Comparison of ENCODE assay signal across 12 mouse cellular contexts in the genomic region with DNA sequence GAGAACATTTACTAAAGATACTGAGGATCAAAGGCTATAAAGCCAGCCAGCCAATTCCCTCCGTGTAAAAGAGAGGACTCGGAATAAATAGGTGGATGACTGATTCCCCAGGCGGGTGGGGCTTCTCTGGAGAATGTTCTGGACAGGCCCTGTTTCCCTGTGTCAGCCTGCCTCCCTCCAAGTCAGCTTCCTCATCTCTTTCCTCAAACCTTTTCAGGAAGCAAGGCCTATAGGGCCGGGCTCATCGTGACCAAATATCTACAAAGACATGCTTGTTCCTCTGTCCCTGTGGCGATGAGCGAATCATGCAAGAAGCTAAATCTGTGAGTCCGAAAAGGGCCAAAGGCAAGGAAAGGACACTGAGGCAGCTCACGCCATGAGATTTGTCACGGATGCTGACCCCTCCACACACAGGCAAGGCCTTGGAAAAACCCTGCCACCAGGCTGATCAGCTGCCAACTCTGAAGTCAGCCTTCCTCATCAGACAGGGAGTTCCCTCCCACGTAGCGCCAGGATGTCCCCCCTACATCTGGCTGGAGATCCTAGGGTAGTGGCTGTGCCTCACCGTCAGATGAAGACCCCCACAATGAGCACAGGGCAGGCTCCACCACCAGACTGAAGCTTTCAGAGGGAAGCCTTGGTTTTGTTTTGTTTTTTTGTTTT. TPM values are rescaled to one million over a fixed set of nuclear protein-coding genes. Genes with fewer than 3 reads are reported as not detected.
DNase-seq lines count a peak whose midpoint lies in the region; ATAC-seq and TF ChIP-seq lines count a peak whose summit lies in the region.
"Had no signal": no experiment of that assay in that cellular context is flagged by ENCODE, and none has a peak within 500 bp of the region (broad histone marks: within the 10 kb centered on the region; RNA-seq: fewer than 3 reads in every experiment).

No protein-coding gene starts in this region.

- no peaks in the 10 kb centered on the region for H3K9me3 ChIP-seq in midbrain, embryonic 11.5 days (ENCODE audit: control insufficient read depth, low read length)
- no peaks in the 10 kb centered on the region for H3K9me3 ChIP-seq in midbrain, embryonic 15.5 days
- no peaks in the 10 kb centered on the region for H3K9me3 ChIP-seq in intestine, embryonic 16.5 days (ENCODE audit: control insufficient read depth, low read length)
- H3K9me3 ChIP-seq in stomach, postnatal 0 days (ENCODE audit: control insufficient read depth, low read length), result no peaks in the 10 kb centered on the region

- DNase-seq in heart, adult 11 months, result peak; percentile 98
- no peak for DNase-seq in heart, postnatal 14 days
- peak; percentile 85 for DNase-seq in midbrain, embryonic 11.5 days (ENCODE audit: low spot score, missing footprints)
- DNase-seq in stomach, postnatal 0 days (ENCODE audit: low spot score), result no peak
- no peak for DNase-seq in c-Kit-positive CD71-positive TER-119-positive erythroid progenitor cells, embryonic 14.5 days (ENCODE audit: low spot score)
- DNase-seq in layer of hippocampus, postnatal 25 days (ENCODE audit: extremely low spot score in 1 of 2, low spot score in 1 of 2), result no peak
- DNase-seq: cerebellum, postnatal 14 days; lung, postnatal 36 days had no signal

- 77% methylated on average over 13 of the region's 13 CpGs for WGBS in midbrain, embryonic 11.5 days
- WGBS in midbrain, embryonic 15.5 days, result 69% methylated on average over 13 of the region's 13 CpGs
- 67% methylated on average over 13 of the region's 13 CpGs for WGBS in intestine, embryonic 16.5 days
- WGBS in stomach, postnatal 0 days, result 52% methylated on average over 13 of the region's 13 CpGs

- TF ChIP-seq EP300 in stomach, postnatal 0 days (optimal IDR thresholded peaks at IDR 0.05), result no peak

- H3K4me2 ChIP-seq in midbrain, embryonic 11.5 days, result no peak overlapping the region
- H3K4me2 ChIP-seq in midbrain, embryonic 15.5 days, result no peak overlapping the region
- no peak overlapping the region for H3K4me2 ChIP-seq in intestine, embryonic 16.5 days (ENCODE audit: low read depth, low read length)
- H3K4me2 ChIP-seq in stomach, postnatal 0 days (replicated peaks; ENCODE audit: low read depth), result no peak overlapping the region

- H3K4me1 ChIP-seq in midbrain, embryonic 11.5 days (ENCODE audit: control insufficient read depth, insufficient read depth, low read length), result peaks cover 12% of the 10 kb centered on the region
- peaks cover 22% of the 10 kb centered on the region for H3K4me1 ChIP-seq in midbrain, embryonic 15.5 days
- peaks cover 35% of the 10 kb centered on the region for H3K4me1 ChIP-seq in intestine, embryonic 16.5 days (ENCODE audit: control insufficient read depth, insufficient read depth, low read length)
- H3K4me1 ChIP-seq in stomach, postnatal 0 days (replicated peaks; ENCODE audit: control insufficient read depth, insufficient read depth), result peaks cover 10% of the 10 kb centered on the region

- TF ChIP-seq CTCF in stomach, postnatal 0 days (IDR thresholded peaks at IDR 0.05; ENCODE audit: low read depth), result no peak

- no peak overlapping the region for H3K9ac ChIP-seq in midbrain, embryonic 11.5 days (ENCODE audit: low read length)
- H3K9ac ChIP-seq in midbrain, embryonic 15.5 days, result no peak overlapping the region
- H3K9ac ChIP-seq in intestine, embryonic 16.5 days (ENCODE audit: low read depth, low read length), result peak overlapping the region; percentile 3; the same call in 1 of the 2 replicates
- H3K9ac ChIP-seq in stomach, postnatal 0 days (ENCODE audit: low read length), result peak overlapping the region; percentile 43; the same call in 1 of the 2 replicates

- intact Hi-C loops in heart, postnatal 14 days (cut with DNase I), result no loop called here

- no peak overlapping the region for H3K4me3 ChIP-seq in midbrain, embryonic 11.5 days (ENCODE audit: low read depth, low read length)
- H3K4me3 ChIP-seq in midbrain, embryonic 15.5 days, result no peak overlapping the region
- no peak overlapping the region for H3K4me3 ChIP-seq in intestine, embryonic 16.5 days (ENCODE audit: low read length)
- no peak overlapping the region for H3K4me3 ChIP-seq in stomach, postnatal 0 days (ENCODE audit: low read depth, low read length)

- 0 out of 2 replicates have a peak, but pooled peaks cover 2% of the 10 kb centered on the region for H3K27me3 ChIP-seq in midbrain, embryonic 11.5 days (ENCODE audit: control insufficient read depth, insufficient read depth, low read length)
- H3K27me3 ChIP-seq in midbrain, embryonic 15.5 days (replicated peaks), result peaks cover 8% of the 10 kb centered on the region; the same call in 1 of the 2 replicates
- H3K27me3 ChIP-seq in intestine, embryonic 16.5 days (replicated peaks; ENCODE audit: control insufficient read depth, insufficient read depth, low read length), result no peaks in the 10 kb centered on the region
- no peaks in the 10 kb centered on the region for H3K27me3 ChIP-seq in stomach, postnatal 0 days (ENCODE audit: control insufficient read depth, insufficient read depth, low read length)

- no peak for ATAC-seq in midbrain, embryonic 11.5 days (ENCODE audit: low FRiP score)
- ATAC-seq in midbrain, embryonic 15.5 days (replicated peaks), result no peak
- ATAC-seq in intestine, embryonic 16.5 days, result no peak
- ATAC-seq in stomach, postnatal 0 days (ENCODE audit: low FRiP score, low TSS enrichment), result no peak

- H3K36me3 ChIP-seq in midbrain, embryonic 11.5 days (ENCODE audit: control insufficient read depth, insufficient read depth, low read length), result no peaks in the 10 kb centered on the region
- H3K36me3 ChIP-seq in midbrain, embryonic 15.5 days (replicated peaks), result no peaks in the 10 kb centered on the region
- H3K36me3 ChIP-seq in intestine, embryonic 16.5 days (ENCODE audit: control insufficient read depth, insufficient read depth, low read length), result no peaks in the 10 kb centered on the region
- H3K36me3 ChIP-seq in stomach, postnatal 0 days (ENCODE audit: control insufficient read depth, insufficient read depth, low read length), result no peaks in the 10 kb centered on the region

- H3K27ac ChIP-seq in midbrain, embryonic 11.5 days (ENCODE audit: low read depth, low read length), result no peak overlapping the region
- no peak overlapping the region for H3K27ac ChIP-seq in midbrain, embryonic 15.5 days
- peak overlapping the region; percentile 6 for H3K27ac ChIP-seq in intestine, embryonic 16.5 days (ENCODE audit: low read length)
- peak overlapping the region; percentile 82 for H3K27ac ChIP-seq in stomach, postnatal 0 days (replicated peaks)

RNA-seq across cellular contexts. Expression of a gene that starts 3.3 kb away (rescaled TPM):
- total RNA-seq in heart, postnatal 14 days (2021), result 100 to 1,000 TPM; 436 to 447 TPM
- 9.6 and 11.2 TPM in 2 replicates for polyA plus RNA-seq in midbrain, embryonic 11.5 days (2014; fragmentation: Nextera tagmentation; extraction: Ambion mirVana)
- polyA plus RNA-seq in midbrain, embryonic 15.5 days (2015; fragmentation: Nextera tagmentation; extraction: Ambion mirVana), result 4.0 and 4.1 TPM in 2 replicates
- polyA plus RNA-seq in intestine, embryonic 16.5 days (2015; fragmentation: Nextera tagmentation; extraction: Ambion mirVana), result 24.5 TPM in 2 replicates
- polyA plus RNA-seq in stomach, postnatal 0 days (2015; fragmentation: Nextera tagmentation; extraction: Ambion mirVana), result 16.0 and 18.8 TPM in 2 replicates
- 10 to 100 TPM in 1 of 2 experiments, 1 to 10 TPM in 1; 5.6 to 10.8 TPM for total RNA-seq in layer of hippocampus, postnatal 25 days (2021)
- total RNA-seq: hematopoietic stem cell, adult 5-6 weeks had no signal

RNA-seq across cellular contexts. Expression of a gene that starts 12.2 kb away (rescaled TPM):
- total RNA-seq in heart, postnatal 14 days (2021), result not detected
- polyA plus RNA-seq in midbrain, embryonic 11.5 days (2014; fragmentation: Nextera tagmentation; extraction: Ambion mirVana), result not detected in 2 replicates
- not detected in 2 replicates for polyA plus RNA-seq in midbrain, embryonic 15.5 days (2015; fragmentation: Nextera tagmentation; extraction: Ambion mirVana)
- not detected in 2 replicates for polyA plus RNA-seq in intestine, embryonic 16.5 days (2015; fragmentation: Nextera tagmentation; extraction: Ambion mirVana)
- not detected in 2 replicates for polyA plus RNA-seq in stomach, postnatal 0 days (2015; fragmentation: Nextera tagmentation; extraction: Ambion mirVana)
- not detected for total RNA-seq in layer of hippocampus, postnatal 25 days (2021)
- total RNA-seq: hematopoietic stem cell, adult 5-6 weeks; layer of hippocampus, adult 8-10 months had no signal

RNA-seq across cellular contexts. Expression of a gene that starts 34.9 kb away (rescaled TPM):
- total RNA-seq in heart, postnatal 14 days (2021), result not detected
- not detected in 2 replicates for polyA plus RNA-seq in midbrain, embryonic 11.5 days (2014; fragmentation: Nextera tagmentation; extraction: Ambion mirVana)
- not detected in 2 replicates for polyA plus RNA-seq in midbrain, embryonic 15.5 days (2015; fragmentation: Nextera tagmentation; extraction: Ambion mirVana)
- 237 and 402 TPM in 2 replicates for polyA plus RNA-seq in intestine, embryonic 16.5 days (2015; fragmentation: Nextera tagmentation; extraction: Ambion mirVana)
- polyA plus RNA-seq in stomach, postnatal 0 days (2015; fragmentation: Nextera tagmentation; extraction: Ambion mirVana), result 4.1 and 4.8 TPM in 2 replicates
- total RNA-seq in layer of hippocampus, postnatal 25 days (2021), result not detected
- total RNA-seq: hematopoietic stem cell, adult 5-6 weeks; layer of hippocampus, adult 8-10 months had no signal

RNA-seq across cellular contexts. Expression of a gene that starts 55.7 kb away (rescaled TPM):
- total RNA-seq in heart, postnatal 14 days (2021), result not detected
- polyA plus RNA-seq in midbrain, embryonic 11.5 days (2014; fragmentation: Nextera tagmentation; extraction: Ambion mirVana), result not detected in 2 replicates
- polyA plus RNA-seq in midbrain, embryonic 15.5 days (2015; fragmentation: Nextera tagmentation; extraction: Ambion mirVana), result not detected in 2 replicates
- 0.26 and 0.31 TPM in 2 replicates for polyA plus RNA-seq in intestine, embryonic 16.5 days (2015; fragmentation: Nextera tagmentation; extraction: Ambion mirVana)
- polyA plus RNA-seq in stomach, postnatal 0 days (2015; fragmentation: Nextera tagmentation; extraction: Ambion mirVana), result not detected in 2 replicates
- total RNA-seq in layer of hippocampus, postnatal 25 days (2021), result not detected
- total RNA-seq: hematopoietic stem cell, adult 5-6 weeks; layer of hippocampus, adult 8-10 months had no signal

Comparison
In these comparisons a context has a peak if more than half of its experiments do, and no peak if none do; other contexts are left out.
1. DNase-seq: peak in heart, adult 11 months (single experiment) and midbrain, embryonic 11.5 days (single experiment); none in heart, postnatal 14 days (0 of 2), stomach, postnatal 0 days (single experiment), c-Kit-positive CD71-positive TER-119-positive erythroid progenitor cells, embryonic 14.5 days (single experiment) and layer of hippocampus, postnatal 25 days (0 of 2).
2. H3K27ac ChIP-seq: peak in intestine, embryonic 16.5 days (single experiment) and stomach, postnatal 0 days (single experiment); none in midbrain, embryonic 11.5 days (single experiment) and midbrain, embryonic 15.5 days (single experiment).
3. H3K9ac ChIP-seq: peak in intestine, embryonic 16.5 days (single experiment) and stomach, postnatal 0 days (single experiment); none in midbrain, embryonic 11.5 days (single experiment) and midbrain, embryonic 15.5 days (single experiment).
4. RNA of a gene that starts 34.9 kb away (polyA plus RNA-seq): 237 to 402 TPM in intestine, embryonic 16.5 days; 4.1 to 4.8 TPM in stomach, postnatal 0 days, not detected in midbrain, embryonic 15.5 days and not detected in midbrain, embryonic 11.5 days; every median in the first group is over 10 times any median in the second.